Mouse (Mus musculus) monocyte, adult 2 months (primary cell): Measurements from ENCODE around the gene Fyn.

Source experiments
- DNase-seq, 2 experiments: peaks; one replicate each; pipeline ENCODE4 v3.0.0; 2022; ENCODE audit warnings: low spot score in 2 of 2, low read depth in 1 of 2

Fyn gene

DNA sequence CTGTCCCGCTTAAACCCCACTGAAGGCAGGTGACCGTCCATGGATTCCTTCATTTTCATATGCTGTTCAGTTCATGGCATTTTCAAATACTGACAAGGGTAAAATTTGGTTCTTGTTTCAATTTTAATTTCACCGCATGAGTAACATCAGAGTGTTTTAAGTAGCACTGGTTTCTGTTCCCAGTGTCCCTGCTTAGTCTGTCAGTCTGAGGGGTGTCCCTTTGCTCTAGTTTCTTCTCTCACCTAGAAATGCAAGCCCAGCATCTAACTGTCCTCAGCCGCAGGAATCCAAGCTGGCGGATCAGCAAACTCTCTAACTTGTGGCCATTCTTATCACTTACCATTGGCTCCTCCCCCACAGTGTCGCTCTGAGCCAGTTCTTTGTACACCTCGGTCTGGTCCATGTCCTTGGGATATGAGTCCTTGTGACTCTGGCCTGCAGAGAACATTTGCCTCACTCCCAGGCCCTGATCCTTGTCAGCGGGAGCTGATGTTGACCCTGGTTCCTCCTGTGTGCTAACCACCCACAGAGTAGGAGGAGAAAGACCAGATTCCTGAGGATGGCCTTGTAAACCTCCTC is 9.5 kb downstream of the Fyn start:
- no peak for DNase-seq

DNA sequence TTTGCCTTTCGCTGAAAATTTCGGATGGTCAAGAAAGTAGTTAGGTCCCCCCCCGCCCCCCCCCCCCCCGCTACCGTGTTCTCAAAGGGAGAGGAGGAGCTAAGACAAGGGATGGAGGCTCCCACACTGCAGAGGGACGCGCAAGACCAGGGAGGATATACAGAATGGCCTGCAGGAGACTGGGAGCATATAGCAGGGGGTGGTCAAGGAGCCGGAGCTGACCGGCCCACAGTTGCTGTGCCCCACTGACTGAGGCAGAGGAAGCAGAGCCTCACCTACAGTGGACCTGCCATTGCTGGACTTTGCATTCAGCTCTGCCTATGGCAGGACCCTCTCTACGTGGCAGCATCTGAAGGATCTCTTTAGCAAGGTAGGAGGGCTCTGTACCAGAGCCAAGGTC is 10.6 kb downstream of the Fyn start:
- no peak for DNase-seq

DNA sequence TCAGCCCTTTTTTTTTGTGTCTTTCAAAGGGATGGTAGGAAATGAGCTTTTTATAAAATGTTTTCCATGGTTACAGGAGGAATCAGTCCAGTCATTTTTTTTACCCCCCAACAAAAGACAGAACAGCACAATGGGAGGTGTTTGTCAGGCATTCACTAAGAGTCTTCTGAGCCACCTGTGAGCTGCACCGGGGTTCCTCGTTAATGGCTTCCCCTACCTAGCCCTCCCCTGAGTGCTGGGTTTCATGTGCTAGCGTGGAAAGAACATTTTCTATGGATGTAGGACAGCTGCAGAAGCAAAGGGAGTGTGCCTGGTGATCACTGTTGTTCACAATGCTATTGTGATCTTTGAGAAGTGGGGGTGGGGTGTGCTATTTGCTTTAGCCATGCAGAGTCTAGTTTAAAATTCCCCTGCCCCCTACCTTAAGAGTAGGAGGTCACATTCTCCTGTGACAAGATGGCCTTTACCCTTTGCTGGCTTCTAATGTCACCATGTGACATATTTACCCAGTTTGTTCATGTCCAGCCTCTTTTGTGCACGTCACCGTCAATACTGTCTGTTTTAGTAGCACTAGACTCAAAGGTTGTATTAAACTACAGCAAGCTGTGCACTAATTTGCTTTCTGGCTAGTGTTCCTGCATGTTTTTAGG is 11.2 kb downstream of the Fyn start:
- DNase-seq = no peak

DNA sequence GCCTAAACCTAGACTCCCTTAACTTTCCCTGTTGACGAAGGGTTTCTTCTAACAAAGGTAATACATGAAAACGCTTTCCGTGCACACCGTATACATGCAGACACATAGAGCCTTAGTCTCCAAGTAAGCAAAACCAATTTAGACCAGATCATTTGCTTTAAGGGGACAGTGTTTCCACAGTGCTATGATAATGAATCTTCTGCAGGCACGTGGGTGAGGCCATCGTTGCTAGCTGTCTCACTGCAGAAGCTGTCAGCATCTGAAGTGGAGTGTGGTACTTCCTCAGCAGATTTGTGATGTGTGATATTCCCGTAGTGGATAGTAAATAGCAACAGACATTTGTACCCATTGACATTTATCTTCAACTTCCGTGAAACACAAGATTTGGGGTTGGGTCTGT is 16.6 kb downstream of the Fyn start:
- no peak for DNase-seq

DNA sequence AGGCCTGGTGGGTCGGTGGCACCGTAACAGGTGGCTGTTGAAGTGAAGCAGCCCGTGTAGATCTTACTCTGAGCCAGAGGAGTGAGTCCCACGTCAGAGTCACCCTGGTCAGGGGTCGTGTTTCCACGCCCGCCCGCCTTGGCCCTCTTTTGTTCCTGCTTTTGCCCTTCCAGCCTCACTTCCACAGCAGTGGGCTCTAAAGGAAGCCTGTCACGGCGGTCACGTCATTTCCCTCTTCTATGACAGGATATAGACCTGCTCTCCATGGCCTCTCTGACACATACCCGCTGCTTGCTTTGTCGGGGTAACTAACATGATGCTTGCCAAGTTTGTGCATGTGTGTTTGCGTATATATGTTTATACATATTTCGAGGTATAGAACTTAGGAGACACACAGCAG is 17.5 kb downstream of the Fyn start:
- no peak for DNase-seq

DNA sequence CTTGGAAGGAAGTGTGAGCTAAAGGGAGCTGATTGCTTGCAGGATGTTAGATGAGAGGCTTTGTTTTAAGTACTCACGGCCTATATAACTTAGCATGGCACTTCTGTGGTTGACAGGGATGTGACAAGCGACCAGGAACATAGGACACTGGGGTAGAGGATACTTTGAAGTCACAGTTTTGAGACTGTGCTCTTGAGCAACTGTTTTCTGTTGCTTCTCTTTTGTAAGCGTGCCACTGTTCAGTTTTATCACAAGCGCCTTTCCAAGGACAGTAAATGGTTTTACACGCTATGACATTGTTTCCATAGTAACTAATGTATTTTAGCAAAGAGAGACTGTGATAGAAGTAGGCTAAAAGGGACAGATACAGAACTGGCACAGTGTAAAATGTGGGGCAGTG is 18.4 kb downstream of the Fyn start:
- no peak for DNase-seq

DNA sequence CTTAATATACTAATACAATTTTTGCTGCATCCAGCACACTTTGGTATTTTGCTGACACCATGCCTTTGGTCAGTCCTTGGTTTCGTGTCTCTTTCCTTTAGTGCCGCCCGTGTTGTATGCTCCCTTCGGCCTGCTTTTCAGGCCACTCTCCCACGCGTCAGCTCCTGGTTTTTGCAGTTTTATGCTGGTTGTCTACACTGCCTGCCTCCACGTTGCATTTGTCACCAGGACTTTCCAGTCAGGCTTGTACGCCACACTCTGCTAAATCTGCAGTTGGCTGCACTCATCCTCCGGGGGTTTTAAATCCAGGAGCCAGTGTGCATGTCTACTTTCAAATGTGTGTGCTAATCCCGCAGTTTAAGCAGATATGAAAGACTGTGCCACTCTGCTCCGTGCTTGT is 18.9 kb downstream of the Fyn start:
- DNase-seq = no peak

DNA sequence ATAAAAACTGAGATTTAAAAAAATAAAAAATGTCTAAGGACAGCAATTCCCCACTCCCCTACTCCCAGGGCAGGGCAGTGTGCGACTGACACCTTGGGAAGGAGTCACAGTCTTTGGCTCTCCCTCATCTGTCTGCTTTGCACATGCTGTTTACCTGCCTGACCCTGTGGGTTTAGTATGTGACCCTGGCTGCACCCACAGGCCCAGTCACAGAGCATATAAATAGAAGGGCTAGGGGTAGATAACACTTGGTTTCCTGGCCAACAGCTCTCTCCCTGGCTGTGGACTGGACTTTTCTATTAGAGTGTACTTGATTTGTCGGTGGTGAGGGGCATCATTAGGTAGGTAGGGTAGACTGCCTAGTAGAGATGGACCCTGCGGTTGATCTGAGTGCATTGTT is 19.5 kb downstream of the Fyn start:
- no peak for DNase-seq

DNA sequence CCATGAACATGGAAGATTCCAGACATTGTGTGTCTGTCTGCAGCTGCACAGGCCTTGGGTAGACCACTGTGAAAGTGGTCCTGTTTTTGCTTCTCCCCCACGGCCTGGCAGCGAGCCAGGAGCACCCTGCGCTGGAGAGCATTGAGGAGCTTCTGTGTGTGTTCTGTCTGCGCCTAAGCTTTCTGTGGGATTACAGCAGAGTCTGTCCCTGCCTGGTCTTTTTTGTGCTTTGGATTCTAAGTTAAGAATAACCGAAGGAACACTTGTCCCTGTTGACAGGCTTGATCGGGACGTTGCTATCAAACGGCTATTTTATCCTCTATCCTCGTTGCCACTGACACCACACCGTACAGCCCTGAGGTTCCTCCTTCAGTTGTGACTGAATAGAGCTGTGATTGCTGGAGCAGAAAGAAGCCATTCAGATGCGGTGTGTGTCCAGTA is 20.8 kb downstream of the Fyn start:
- DNase-seq = no peak

DNA sequence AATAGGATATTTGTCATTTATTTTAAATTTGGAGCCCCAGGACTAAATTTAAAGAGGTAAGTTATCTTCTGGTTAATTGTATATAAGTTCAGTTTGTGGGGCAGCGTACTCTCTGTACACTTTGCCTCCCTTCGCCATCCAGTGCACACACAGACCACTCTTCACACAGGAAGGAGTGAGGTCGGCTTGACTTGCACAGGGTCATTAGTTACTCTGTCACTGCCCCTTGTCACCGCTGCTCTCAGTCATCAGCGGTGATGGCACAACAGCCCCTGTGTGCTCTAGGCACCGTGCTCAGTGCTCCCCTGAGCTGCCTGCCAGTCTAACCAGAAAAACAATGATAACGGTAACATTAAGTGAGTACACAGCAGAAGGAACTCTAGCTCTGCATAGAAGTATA is 21.9 kb downstream of the Fyn start:
- no peak for DNase-seq

DNA sequence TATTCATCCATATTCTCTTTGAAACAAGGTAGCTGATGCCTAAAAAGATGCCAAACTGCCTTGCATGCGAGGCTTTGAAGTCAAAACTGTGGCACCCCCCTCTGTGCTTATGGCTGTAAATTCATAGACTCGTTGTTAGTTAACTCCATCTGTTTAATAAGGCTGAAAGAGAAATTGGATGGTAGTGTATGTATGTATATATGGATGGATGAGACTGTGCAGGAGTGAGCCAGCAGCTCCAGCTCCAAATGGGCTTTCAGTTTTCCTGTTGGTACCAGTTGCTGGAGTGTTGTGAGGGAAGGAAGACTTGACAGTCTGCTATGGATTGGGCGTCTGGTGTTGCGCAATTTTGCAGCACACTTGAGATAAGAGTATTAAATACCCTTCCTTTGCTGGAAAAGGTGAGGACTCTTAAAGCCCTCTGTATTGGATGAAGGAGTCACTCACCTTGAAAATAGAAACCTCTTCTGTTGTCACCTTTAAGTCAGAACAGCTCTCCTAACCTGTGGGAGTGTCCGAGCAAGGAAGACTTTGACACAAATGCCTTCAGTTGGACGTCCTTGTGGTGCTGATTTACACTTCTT is 24.3 kb downstream of the Fyn start:
- no peak for DNase-seq

DNA sequence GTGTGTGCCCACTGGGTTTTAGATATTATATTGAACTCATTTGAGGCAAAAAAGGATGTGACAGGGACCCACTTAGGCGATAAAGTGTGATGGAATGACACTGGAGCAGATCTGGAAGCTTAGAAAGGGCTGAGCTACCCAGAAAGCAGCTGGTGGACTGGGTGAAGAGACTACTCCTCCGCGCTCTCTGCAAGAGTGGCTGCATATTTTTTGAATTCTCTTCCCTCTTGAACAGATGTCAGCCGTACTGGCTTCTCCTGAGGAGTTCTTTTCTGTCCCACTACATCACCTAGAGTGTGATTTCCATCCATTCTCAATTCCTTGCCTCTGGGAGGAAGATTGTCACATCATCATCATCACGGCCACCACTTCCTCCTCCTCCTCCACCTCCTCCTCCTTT is 26.9 kb downstream of the Fyn start:
- no peak for DNase-seq

DNA sequence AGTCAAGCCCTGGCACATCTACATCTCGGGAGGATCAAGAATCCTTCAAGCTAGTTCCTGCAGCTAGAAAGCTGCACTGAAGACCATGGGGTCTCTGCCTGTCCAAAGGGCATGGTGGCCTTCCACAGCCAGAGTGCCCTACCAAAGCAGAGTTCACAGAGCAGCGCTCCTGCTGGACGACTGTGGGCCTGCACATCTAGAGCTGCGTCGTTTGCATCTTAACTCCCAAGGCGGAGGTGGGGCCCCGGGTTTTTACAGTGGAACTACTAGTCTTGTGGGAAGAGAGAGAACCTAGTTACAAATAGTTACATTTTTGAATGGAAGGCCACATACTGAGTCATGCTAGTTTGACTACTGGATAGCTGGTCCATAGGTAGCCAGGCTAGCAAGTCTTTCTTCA is 30.3 kb downstream of the Fyn start:
- no peak for DNase-seq

DNA sequence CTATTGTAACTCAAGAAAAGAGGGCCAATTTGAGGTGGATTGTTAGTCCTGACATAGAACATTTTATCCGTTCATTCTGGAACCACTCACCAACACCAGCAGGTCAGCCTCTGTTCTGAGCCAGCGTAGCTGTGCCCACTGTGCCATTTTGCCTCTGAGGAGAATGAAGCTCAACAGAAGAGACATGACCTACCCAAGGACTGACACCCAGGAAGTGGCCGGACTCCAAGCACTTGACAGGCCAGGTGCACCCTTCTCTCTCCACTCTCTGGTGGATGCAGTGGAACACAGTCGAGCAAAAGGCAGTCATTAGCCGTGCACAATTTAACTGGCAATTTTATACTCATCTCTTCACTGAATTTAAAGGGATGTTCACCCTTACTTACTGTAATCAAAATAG is 31.5 kb downstream of the Fyn start:
- no peak for DNase-seq

DNA sequence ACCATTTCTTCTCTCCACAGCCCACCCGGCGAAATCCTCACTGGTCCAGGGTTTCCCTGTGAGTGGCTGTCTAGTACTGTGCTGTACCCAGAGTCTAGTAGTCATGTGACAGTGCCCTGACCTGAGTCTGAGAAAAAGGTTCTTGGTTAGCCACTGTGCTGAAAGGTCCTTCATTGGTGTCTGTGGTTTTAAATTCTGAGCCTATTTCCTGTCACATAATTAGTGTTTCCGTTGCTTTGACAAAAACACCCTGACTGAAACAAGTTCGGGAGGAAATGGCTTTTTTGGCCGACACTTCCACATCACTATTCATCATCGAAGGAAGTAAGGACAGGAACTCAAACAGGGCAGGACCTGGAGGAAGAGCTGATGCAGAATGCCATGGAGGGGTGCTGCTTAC is 33.8 kb downstream of the Fyn start:
- DNase-seq = no peak

DNA sequence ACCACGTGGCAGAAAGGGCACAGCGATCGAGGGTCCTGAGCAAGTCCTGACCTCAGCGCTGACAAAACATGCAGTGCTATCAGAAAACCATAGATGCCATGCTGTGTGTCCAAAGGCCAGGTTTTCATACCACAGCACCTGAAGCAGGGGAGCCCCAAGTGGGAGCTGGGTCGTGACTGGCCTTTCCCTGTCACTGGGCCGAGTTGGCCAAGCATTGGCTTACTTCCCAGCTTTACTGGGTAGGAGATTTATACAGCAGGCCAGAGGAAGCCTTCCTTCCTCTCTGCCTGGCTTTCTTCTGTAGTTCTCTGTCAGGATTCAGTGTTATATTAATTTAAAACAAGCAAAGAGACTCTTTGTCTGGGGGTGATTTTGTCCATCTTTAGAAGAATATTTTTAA is 35.1 kb downstream of the Fyn start:
- no peak for DNase-seq

DNA sequence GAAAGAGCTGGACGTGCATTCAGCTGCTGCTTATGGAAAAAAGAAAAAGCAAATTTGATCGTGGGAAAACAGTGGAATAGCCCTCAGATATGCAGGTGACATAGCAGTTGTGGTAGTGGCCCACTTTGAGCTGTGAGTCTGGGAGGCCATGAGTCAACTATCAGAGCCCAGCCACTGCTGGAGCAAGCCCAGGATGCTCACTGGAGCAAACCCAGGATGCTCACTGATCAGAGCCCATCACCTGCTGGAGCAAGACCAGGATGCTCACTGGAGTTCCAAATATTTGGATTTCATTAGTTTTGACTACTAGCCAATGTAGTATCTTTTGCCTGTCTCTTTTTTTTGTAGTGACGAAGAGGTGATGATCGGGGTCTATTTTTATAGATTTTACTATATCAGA is 35.5 kb downstream of the Fyn start:
- no peak for DNase-seq

DNA sequence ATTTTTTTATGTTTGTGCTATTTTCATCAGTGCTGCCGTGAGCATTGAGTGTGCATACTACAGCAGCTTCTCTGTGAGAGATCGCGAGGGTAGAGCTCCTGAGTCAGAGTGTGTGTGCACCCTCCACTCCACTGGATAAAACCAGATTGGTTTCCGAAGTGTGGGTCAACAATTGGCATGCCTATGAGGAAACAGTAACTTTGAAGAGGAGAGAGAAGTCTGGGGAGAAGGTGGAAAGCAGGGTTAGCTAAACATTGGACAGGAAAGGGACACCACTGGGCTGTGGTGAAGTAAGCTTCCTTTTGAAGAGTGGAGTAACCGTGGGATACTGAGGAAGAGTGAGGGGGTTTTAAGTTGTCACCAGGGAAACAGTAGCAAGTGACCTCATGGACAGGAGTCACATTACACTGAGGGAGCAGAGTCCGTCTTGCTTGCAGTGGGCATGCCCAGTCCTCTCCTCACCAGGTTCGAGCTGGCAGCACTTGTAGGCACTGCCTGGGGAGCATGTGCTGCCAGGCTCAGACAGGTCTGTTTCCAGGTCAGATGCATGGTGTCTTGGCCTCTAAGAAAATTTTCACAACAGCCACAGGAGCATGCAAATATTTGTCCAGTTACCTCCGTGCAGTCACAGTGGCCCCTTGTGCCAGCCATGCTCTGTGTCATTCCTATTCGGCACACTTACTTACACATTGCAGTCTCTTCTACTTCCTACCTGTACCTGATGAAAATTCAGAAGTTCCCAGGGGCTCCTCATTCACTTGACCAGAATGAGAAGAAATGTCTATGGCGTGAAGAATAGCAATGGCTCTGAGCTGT is 37.5 kb downstream of the Fyn start:
- DNase-seq = no peak

DNA sequence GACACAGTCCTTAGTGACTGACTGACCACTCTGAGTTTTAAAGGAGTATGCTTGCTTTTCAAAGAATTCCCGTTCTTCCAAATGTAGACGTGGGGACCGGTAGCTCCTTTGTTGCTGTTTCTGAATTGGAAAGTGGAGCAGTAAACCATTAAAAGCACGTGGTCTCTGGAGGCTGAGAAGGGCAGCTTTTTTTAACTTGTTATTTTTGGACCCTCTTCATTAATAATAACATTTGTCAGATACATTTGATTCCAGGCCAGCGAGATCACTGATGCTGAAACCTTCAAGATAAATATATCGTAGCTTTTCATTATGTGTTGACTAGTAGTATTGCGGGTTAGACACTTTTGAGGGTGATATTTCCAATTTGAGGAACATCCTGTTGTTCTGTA is 38.1 kb downstream of the Fyn start:
- no peak for DNase-seq

DNA sequence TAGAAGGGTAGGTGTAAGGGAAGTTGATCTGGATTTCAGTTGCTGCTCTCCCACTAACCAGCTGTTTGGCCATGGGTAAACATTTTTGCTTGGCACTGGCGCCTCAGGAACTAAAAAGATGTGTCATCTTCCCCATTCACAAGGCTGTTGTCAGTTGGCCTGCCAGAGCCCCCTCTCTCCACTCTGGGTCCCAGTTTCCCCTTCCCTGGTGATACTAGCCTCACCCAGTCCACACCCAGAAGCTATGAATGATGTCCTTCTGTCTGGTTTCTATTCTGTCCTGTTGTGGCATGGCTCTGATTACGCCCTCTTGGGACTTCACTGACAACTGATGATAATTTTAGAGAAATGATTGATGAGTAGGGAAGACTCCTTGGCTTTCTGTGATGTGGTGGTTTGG is 38.9 kb downstream of the Fyn start:
- no peak for DNase-seq

DNA sequence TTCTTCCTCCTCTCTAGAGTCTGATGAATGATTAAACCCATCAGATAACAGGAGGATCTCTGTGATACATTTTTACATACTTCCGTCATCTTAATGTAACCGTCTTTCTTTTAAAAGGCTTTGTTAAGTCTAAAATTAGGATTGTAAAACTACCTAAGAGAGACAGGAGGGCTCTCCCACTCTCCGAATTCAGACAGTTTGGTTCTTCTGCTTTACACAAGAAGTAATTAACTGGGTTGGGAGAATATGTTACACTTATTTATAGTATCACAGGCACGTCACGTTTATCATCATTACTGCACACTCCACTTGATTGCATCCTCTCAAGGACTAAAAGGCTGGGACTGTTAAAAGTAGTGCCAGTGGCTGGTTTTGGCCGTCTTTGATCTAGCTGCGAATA is 40.9 kb downstream of the Fyn start:
- no peak for DNase-seq

DNA sequence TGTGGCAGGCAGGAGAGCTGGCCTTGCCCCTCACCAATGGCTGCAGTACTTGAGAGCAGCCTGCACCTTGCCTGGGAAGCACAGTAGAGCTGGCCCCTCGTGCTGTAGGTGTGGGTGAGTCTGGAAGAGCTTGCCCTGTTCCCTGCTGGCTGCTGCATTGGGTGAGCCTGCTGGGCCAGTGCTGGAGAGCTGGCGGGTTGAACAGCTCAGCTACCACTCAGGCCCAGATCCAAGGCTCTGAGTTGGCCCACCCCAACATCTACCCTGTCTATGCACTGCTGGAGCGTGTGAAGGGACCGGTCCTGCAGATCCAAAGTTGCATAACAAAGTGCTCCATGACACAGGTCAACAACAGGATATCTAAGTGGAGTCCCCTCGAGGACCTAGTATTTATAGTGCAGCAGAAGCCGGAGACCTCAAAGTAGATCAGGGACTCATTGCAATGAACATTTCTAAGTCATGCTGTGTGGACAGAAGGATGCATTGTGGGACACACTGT is 41.5 kb downstream of the Fyn start:
- no peak for DNase-seq
